Mouse (Mus musculus) layer of hippocampus, adult 2 months (tissue): ENCODE results near the gene Gng8. TPM values are rescaled to one million over a fixed set of nuclear protein-coding genes. Genes with fewer than 3 reads are reported as not detected.

ENCODE experiments used
- DNase-seq, 2 experiments: peaks; one replicate each; pipeline ENCODE4 v3.0.0; 2022; ENCODE audit warnings: low spot score in 2 of 2
- H3K27ac ChIP-seq: fragments of 200-600 bp; 2 replicates; pipeline ENCODE4 v1.8.1; 2022
- H3K4me3 ChIP-seq: fragments of 200-600 bp; 2 replicates; pipeline ENCODE4 v1.8.1; 2022; ENCODE audit warnings: mild to moderate bottlenecking
- CTCF ChIP-seq: fragments of 200-600 bp; conservative IDR thresholded peaks from 2 replicates; pipeline ENCODE4 v1.8.1; 2022; ENCODE audit warnings: antibody characterized with exemption, mild to moderate bottlenecking, moderate library complexity
- total RNA-seq, 2 experiments: library from RNA; stranded (reverse); gene quantifications; 2 replicates each; pipeline ENCODE4 v1.2.3; 2021

The Gng8 gene
- total RNA-seq, 2 experiments from 2014 or later = 1.9 to 4.0 TPM

GRCm38 (mm10) chr7:16880615-16881014 lies 11.0 kb upstream of the Gng8 start:
- Histone ChIP-seq H3K4me3 (no peak overlapping the region), H3K27ac (peak overlapping the region; percentile 74)
- no peak for DNase-seq
- TF ChIP-seq CTCF = no peak

- H3K27ac ChIP-seq = no peak overlapping the region
- no peak for DNase-seq
- no peak overlapping the region for H3K4me3 ChIP-seq
- no peak for TF ChIP-seq CTCF
Measured at GRCm38 (mm10) chr7:16883162-16883561, 8.4 kb upstream of the Gng8 start.

GRCm38 (mm10) chr7:16884334-16884733 lies 7.3 kb upstream of the Gng8 start:
- no peak overlapping the region for H3K27ac ChIP-seq
- no peak for TF ChIP-seq CTCF

GRCm38 (mm10) chr7:16885271-16885776 lies 6.3 kb upstream of the Gng8 start:
- H3K4me3 ChIP-seq = no peak overlapping the region
- no peak for DNase-seq
- no peak for TF ChIP-seq CTCF
- H3K27ac ChIP-seq = no peak overlapping the region

More at GRCm38 (mm10) chr7:16884334-16884733, 7.3 kb upstream of the Gng8 start:
- H3K4me3 ChIP-seq = no peak overlapping the region
- no peak for DNase-seq

- Histone ChIP-seq H3K4me3 (no peak overlapping the region), H3K27ac (no peak overlapping the region)
- no peak for TF ChIP-seq CTCF
- peak in 1 of 2 experiments; percentile 36 for DNase-seq
Measured at GRCm38 (mm10) chr7:16885905-16886304, 5.7 kb upstream of the Gng8 start.

DNA sequence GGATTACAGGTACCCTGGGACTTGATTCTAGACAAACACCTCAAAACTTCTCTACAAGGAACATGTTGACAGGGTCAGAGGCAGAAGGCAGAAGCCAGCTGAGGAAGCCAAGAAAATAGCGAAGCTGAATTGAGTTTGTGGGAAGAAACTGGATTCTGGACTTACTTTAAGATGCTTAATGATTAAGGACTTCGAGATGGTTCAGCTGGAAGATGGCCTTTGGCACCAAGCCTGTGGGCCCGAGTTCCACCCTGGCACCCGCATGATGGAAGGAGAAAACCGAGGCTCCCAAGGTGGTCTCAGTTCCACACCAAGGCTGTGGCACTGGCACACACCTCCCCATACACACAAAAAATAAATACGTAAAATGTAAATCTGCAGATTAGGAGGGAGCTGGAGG lies 1.1 kb upstream of the Gng8 start:
- Histone ChIP-seq H3K4me3 (no peak overlapping the region), H3K27ac (peak overlapping the region; percentile 65; the same call in 1 of the 2 replicates)
- no peak for TF ChIP-seq CTCF
- DNase-seq = no peak

GRCm38 (mm10) chr7:16890944-16891343 lies 642 bp upstream of the Gng8 start:
- no peak overlapping the region; the same call in 1 of the 2 replicates for H3K4me3 ChIP-seq
- peak overlapping the region; percentile 65 for H3K27ac ChIP-seq
- no peak for DNase-seq
- no peak for TF ChIP-seq CTCF

DNA sequence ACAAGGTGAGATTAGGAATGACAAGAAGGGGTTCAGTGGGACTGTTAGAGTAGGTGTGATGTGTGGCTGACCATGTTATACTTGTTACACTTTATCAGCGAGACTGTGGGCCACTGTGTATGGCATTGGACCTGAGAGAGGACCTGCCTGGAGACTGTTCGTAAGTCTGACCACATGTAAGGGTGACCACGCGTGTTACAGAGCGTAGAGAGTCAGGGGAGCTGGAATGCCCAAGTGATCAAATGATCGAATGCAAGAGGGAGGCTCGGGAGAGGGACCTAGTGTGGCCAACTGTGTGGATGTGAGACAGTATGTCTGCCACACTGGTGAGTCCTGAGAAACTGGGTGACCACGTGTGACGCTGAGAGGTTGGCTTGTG lies 755 bp downstream of the Gng8 start:
- peak; percentile 21; the same call in 1 of the 2 replicates for TF ChIP-seq CTCF
- H3K27ac ChIP-seq = no peak overlapping the region
- DNase-seq = no peak
- no peak overlapping the region for H3K4me3 ChIP-seq

- Histone ChIP-seq H3K4me3 (no peak overlapping the region), H3K27ac (no peak overlapping the region)
- DNase-seq = no peak
- no peak for TF ChIP-seq CTCF
Measured at GRCm38 (mm10) chr7:16893612-16894011, 2.0 kb downstream of the Gng8 start.

GRCm38 (mm10) chr7:16894279-16894678 lies 2.7 kb downstream of the Gng8 start:
- no peak for DNase-seq
- Histone ChIP-seq H3K4me3 (no peak overlapping the region), H3K27ac (no peak overlapping the region)
- no peak for TF ChIP-seq CTCF

DNA sequence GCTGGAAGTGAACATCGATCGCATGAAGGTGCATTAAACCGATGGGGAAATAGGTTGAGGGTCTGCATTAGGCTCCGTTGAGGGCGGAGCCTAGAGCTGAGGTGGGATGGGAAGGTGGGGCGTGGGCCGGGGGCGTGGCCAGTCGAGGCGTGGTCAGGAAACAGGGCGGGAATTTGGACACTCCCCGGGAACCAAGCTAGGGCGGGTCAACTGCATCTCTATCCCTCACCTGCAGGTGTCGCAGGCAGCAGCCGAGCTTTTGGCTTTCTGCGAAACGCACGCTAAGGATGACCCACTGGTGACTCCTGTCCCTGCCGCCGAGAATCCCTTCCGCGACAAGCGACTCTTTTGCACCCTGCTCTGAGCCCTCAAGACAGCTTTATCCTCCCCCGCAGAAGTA lies 3.4 kb downstream of the Gng8 start:
- TF ChIP-seq CTCF = peak; percentile 93
- Histone ChIP-seq H3K27ac (no peak overlapping the region), H3K4me3 (peak overlapping the region; percentile 30; the same call in 1 of the 2 replicates)
- peak; percentile 61 to 75 for DNase-seq

- TF ChIP-seq CTCF = no peak
- Histone ChIP-seq H3K4me3 (no peak overlapping the region; the same call in 1 of the 2 replicates), H3K27ac (no peak overlapping the region)
- no peak for DNase-seq
Measured at GRCm38 (mm10) chr7:16895511-16895910, 3.9 kb downstream of the Gng8 start.

GRCm38 (mm10) chr7:16900526-16900925 lies 8.9 kb downstream of the Gng8 start:
- TF ChIP-seq CTCF = no peak
- DNase-seq = no peak
- Histone ChIP-seq H3K27ac (no peak overlapping the region), H3K4me3 (no peak overlapping the region)

DNA sequence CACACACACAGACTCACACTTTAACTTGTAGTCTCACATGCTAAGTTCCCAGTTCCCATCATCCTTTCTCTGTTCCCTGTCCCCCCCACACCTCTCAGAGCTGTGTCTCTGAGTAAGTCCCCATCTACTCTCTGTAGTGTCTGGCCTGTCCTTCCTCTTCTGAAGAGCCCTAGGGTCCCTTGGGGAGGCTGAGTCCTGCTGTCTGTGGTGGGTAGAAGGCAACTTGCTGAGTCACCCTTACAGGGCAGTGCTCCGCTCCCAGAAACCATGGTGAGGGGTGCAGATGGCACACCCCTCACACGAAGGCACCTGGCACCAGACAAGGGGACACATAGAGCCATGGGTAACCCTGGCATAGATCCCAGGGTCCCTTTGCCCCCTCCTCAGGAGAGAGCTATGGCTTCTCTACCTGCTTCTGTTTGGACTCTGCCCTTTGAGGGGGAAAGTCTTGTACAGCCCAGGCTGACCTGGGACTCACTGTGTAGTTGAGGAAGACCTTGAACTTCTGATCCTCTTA lies 11.9 kb downstream of the Gng8 start:
- no peak for TF ChIP-seq CTCF
- Histone ChIP-seq H3K4me3 (no peak overlapping the region), H3K27ac (no peak overlapping the region)
- no peak for DNase-seq
